Mouse (Mus musculus): ENCODE measurements at regions not wholly inside any gene's neighbourhood (a gene's known extent, or its start where the extent isn't known, plus 50 kb on each side); places are given as distances from the start of the nearest gene placed in this dataset.

DNA sequence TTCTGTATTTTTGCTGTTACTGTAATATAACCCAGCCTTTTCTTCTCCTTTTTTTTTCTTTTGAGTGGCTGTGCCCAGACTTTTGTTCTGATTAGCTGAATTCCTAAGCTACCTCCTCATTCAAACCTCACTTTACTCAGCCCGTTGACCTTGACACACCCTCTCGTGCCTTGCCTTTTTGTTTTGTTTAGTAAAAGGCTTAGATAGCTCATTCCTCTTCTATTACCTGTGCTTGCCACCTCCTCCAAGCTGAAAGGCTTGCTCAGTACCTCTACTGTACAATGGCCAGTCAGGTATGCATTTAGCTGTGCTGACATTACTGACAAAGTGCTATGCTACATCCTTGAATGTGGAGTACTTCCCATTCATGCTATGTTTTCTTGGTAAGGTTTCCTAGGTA, 464.2 kb upstream of the Smarca2 start:
- 62% methylated on average over 2 of the region's 2 CpGs for WGBS
- Histone ChIP-seq H3K4me3 (ENCODE audit: low read depth, low read length) (no peak overlapping the region), H3K9ac (replicated peaks; ENCODE audit: low read depth, low read length) (no peak overlapping the region), H3K4me2 (ENCODE audit: low read depth, low read length) (no peak overlapping the region), H3K4me1 (ENCODE audit: control insufficient read depth, insufficient read depth) (no peaks in the 10 kb centered on the region), H3K36me3 (replicated peaks; ENCODE audit: control insufficient read depth, insufficient read depth, low read length) (no peaks in the 10 kb centered on the region), H3K9me3 (replicated peaks; ENCODE audit: control insufficient read depth, low read length) (no peaks in the 10 kb centered on the region), H3K27ac (ENCODE audit: low read depth) (no peak overlapping the region), H3K27me3 (ENCODE audit: control insufficient read depth, insufficient read depth, low read length) (no peaks in the 10 kb centered on the region)
- TF ChIP-seq CTCF (IDR thresholded peaks at IDR 0.05; ENCODE audit: low read depth) (no peak), EP300 (IDR thresholded peaks at IDR 0.05; ENCODE audit: low read depth) (no peak)
- ATAC-seq (ENCODE audit: insufficient read depth, low read depth) (no peak), DNase-seq (ENCODE audit: low spot score) (no peak)

DNA sequence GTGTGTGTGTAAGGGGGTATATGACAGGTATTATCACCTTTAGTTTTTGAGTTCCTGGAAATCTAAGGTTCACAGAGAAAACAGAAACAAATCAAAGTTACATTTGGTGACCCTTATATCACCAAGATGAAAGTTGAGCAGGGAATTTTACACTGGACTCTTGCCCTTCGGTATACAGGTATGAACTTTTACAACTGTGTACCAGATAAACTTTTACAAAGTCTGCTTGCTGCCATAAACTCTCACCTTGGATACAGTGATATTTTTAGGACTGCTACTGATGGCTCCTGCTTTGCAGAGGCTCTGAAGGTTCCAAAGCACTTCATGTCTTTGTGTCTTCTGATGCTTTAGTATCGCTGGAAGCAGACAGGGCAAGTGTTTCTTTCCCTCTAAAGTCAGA, 461.3 kb upstream of the Smarca2 start:
- no peak for DNase-seq (ENCODE audit: low spot score)
- Histone ChIP-seq H3K4me1 (ENCODE audit: control insufficient read depth, insufficient read depth) (no peaks in the 10 kb centered on the region), H3K27ac (ENCODE audit: low read depth) (no peak overlapping the region), H3K4me3 (ENCODE audit: low read depth, low read length) (no peak overlapping the region), H3K27me3 (ENCODE audit: control insufficient read depth, insufficient read depth, low read length) (no peaks in the 10 kb centered on the region), H3K36me3 (replicated peaks; ENCODE audit: control insufficient read depth, insufficient read depth, low read length) (no peaks in the 10 kb centered on the region), H3K9me3 (replicated peaks; ENCODE audit: control insufficient read depth, low read length) (no peaks in the 10 kb centered on the region), H3K9ac (replicated peaks; ENCODE audit: low read depth, low read length) (no peak overlapping the region), H3K4me2 (ENCODE audit: low read depth, low read length) (no peak overlapping the region)
- ATAC-seq (ENCODE audit: insufficient read depth, low read depth), result no peak
- TF ChIP-seq CTCF (IDR thresholded peaks at IDR 0.05; ENCODE audit: low read depth) (no peak), EP300 (IDR thresholded peaks at IDR 0.05; ENCODE audit: low read depth) (no peak)
- WGBS, result 60% methylated on average over 2 of the region's 2 CpGs

DNA sequence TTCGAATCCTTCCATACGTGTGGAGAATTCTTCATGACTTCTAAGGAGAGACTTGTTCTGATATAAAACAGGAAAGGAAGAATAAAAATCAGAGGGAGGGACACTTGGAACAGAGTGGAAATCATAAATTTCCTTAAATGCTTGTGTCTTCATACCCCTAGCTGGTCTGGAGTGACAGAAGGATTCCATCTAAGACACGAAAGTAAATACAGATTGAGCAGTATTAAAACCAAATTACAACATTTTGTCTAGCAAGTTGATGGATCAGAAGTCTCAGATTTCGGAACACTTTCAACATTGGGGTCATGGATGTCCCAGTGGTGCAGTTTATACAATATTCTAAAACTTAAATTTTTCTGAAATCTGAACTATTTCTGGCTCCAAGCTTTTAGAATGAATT, 453.6 kb upstream of the Smarca2 start:
- no peaks in the 10 kb centered on the region for H3K4me1 ChIP-seq (ENCODE audit: control insufficient read depth, insufficient read depth)
- no peaks in the 10 kb centered on the region for H3K36me3 ChIP-seq (replicated peaks; ENCODE audit: control insufficient read depth, insufficient read depth, low read length)
- no peak for ATAC-seq (ENCODE audit: insufficient read depth, low read depth)
- 71% methylated on average over 4 of the region's 4 CpGs for WGBS
- no peaks in the 10 kb centered on the region for H3K27me3 ChIP-seq (ENCODE audit: control insufficient read depth, insufficient read depth, low read length)
- H3K9ac ChIP-seq (replicated peaks; ENCODE audit: low read depth, low read length), result no peak overlapping the region
- H3K27ac ChIP-seq (ENCODE audit: low read depth), result no peak overlapping the region
- DNase-seq (ENCODE audit: low spot score), result no peak
- no peak overlapping the region for H3K4me3 ChIP-seq (ENCODE audit: low read depth, low read length)
- no peak for TF ChIP-seq EP300 (IDR thresholded peaks at IDR 0.05; ENCODE audit: low read depth)
- no peak overlapping the region for H3K4me2 ChIP-seq (ENCODE audit: low read depth, low read length)
- no peaks in the 10 kb centered on the region for H3K9me3 ChIP-seq (replicated peaks; ENCODE audit: control insufficient read depth, low read length)

DNA sequence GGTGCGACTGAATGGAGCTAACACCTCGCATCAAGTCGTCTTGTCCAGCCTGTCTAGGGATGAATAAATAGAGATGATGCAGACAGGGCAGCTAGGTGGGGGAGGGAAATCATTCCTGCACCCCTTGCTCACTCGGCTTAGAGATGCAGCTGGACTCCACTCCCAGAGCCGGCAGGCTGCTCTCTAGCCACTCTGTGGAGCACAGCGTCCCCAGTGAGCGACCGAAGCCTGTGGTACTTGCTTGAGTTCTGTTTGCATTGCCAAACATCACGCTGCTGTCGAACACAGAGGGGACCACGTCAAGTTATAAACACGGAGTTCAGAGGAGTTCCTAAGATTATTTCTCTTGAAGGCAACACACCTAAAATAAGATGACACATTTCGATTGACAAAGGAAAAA, 439.9 kb upstream of the Smarca2 start:
- H3K27me3 ChIP-seq (ENCODE audit: control insufficient read depth, insufficient read depth, low read length), result no peaks in the 10 kb centered on the region
- H3K4me1 ChIP-seq (ENCODE audit: control insufficient read depth, insufficient read depth), result no peaks in the 10 kb centered on the region
- no peaks in the 10 kb centered on the region for H3K9me3 ChIP-seq (replicated peaks; ENCODE audit: control insufficient read depth, low read length)
- H3K27ac ChIP-seq (ENCODE audit: low read depth), result no peak overlapping the region
- H3K4me3 ChIP-seq (ENCODE audit: low read depth, low read length), result no peak overlapping the region
- no peak overlapping the region for H3K9ac ChIP-seq (replicated peaks; ENCODE audit: low read depth, low read length)
- WGBS, result 51% methylated on average over 13 of the region's 13 CpGs
- DNase-seq (ENCODE audit: low spot score) (no peak), ATAC-seq (ENCODE audit: insufficient read depth, low read depth) (no peak)
- no peak for TF ChIP-seq EP300 (IDR thresholded peaks at IDR 0.05; ENCODE audit: low read depth)
- no peak for TF ChIP-seq CTCF (IDR thresholded peaks at IDR 0.05; ENCODE audit: low read depth)
- H3K4me2 ChIP-seq (ENCODE audit: low read depth, low read length), result no peak overlapping the region
- no peaks in the 10 kb centered on the region for H3K36me3 ChIP-seq (replicated peaks; ENCODE audit: control insufficient read depth, insufficient read depth, low read length)

DNA sequence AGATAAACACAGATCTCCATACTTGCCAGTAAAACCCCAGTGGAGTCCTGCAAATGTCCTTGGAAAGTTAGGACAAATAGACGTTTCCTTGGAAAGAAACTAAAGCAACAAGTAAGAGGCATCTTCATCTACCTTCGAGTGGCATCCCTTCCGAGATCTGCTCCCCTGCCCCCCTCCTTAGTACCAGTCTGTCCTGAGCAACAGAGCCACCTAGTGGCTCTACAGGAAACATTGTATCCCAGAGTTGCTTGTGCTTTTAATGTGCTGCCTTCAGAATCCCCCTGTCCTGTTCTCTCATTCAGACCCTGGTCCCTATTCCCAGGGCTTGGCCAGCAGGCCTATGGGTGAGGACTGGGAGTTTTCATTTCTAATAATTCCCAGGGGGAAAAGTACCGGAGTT, 423.1 kb upstream of the Smarca2 start:
- no peaks in the 10 kb centered on the region for H3K4me1 ChIP-seq (ENCODE audit: control insufficient read depth, insufficient read depth)
- no peak overlapping the region for H3K4me3 ChIP-seq (ENCODE audit: low read depth, low read length)
- H3K27me3 ChIP-seq (ENCODE audit: control insufficient read depth, insufficient read depth, low read length), result no peaks in the 10 kb centered on the region
- H3K36me3 ChIP-seq (replicated peaks; ENCODE audit: control insufficient read depth, insufficient read depth, low read length), result no peaks in the 10 kb centered on the region
- ATAC-seq (ENCODE audit: insufficient read depth, low read depth) (no peak), DNase-seq (ENCODE audit: low spot score) (peak; percentile 41)
- H3K9me3 ChIP-seq (replicated peaks; ENCODE audit: control insufficient read depth, low read length), result no peaks in the 10 kb centered on the region
- no peak overlapping the region for H3K4me2 ChIP-seq (ENCODE audit: low read depth, low read length)
- no peak overlapping the region for H3K27ac ChIP-seq (ENCODE audit: low read depth)
- 17% methylated on average over 4 of the region's 4 CpGs for WGBS
- no peak for TF ChIP-seq EP300 (IDR thresholded peaks at IDR 0.05; ENCODE audit: low read depth)
- peak; percentile 57 for TF ChIP-seq CTCF (IDR thresholded peaks at IDR 0.05; ENCODE audit: low read depth)
- no peak overlapping the region for H3K9ac ChIP-seq (replicated peaks; ENCODE audit: low read depth, low read length)

DNA sequence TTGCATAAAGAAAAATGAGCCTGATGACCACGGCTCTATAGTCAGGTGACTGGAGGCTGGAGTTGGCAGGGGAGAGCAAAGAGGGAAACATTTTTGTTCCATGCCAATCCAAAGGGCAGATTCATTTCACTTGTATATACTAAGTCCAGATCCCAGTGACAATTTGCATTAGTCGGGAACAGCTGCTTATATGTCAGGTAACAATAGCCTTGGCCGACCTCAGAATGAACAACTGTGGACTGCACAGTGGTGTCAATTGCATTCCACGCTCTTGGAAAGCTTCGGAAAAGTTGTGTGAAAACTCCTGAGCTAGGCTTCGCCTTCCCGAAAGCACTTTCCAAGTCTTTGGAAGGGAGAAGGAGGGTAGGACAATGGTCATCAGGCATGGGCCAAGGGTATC, 419.8 kb upstream of the Smarca2 start:
- TF ChIP-seq CTCF (IDR thresholded peaks at IDR 0.05; ENCODE audit: low read depth), result no peak
- no peak for TF ChIP-seq EP300 (IDR thresholded peaks at IDR 0.05; ENCODE audit: low read depth)
- Histone ChIP-seq H3K4me1 (ENCODE audit: control insufficient read depth, insufficient read depth) (no peaks in the 10 kb centered on the region), H3K36me3 (replicated peaks; ENCODE audit: control insufficient read depth, insufficient read depth, low read length) (no peaks in the 10 kb centered on the region), H3K27me3 (ENCODE audit: control insufficient read depth, insufficient read depth, low read length) (no peaks in the 10 kb centered on the region), H3K9me3 (replicated peaks; ENCODE audit: control insufficient read depth, low read length) (no peaks in the 10 kb centered on the region), H3K9ac (replicated peaks; ENCODE audit: low read depth, low read length) (no peak overlapping the region), H3K4me2 (ENCODE audit: low read depth, low read length) (no peak overlapping the region), H3K27ac (ENCODE audit: low read depth) (no peak overlapping the region), H3K4me3 (ENCODE audit: low read depth, low read length) (no peak overlapping the region)
- ATAC-seq (ENCODE audit: insufficient read depth, low read depth) (no peak), DNase-seq (ENCODE audit: low spot score) (no peak)
- WGBS, result 78% methylated on average over 7 of the region's 7 CpGs

All from heart, postnatal 0 days (tissue).